Mouse (Mus musculus) heart, embryonic 11.5 days (tissue): ENCODE measurements around the gene Tcam1. TPM values are rescaled to one million over a fixed set of nuclear protein-coding genes. Genes with fewer than 3 reads are reported as not detected.

Source experiments
- ATAC-seq: fragments of 200-750 bp; cut with Nextera tagmentation; replicated peaks from 2 replicates; pipeline ENCODE4 v1.8.0; 2017; ENCODE audit warnings: moderate library complexity; ENCODE audit not compliant: insufficient number of reproducible peaks, low FRiP score, low TSS enrichment
- H3K27ac ChIP-seq: fragments of 300-500 bp; sonication (generic); 2 replicates; pipeline ENCODE4 v1.5.1; 2014; ENCODE audit warnings: mild to moderate bottlenecking, low read depth, low read length
- H3K27me3 ChIP-seq: fragments of 300-500 bp; sonication (generic); 2 replicates; pipeline ENCODE4 v1.6.1; 2014; ENCODE audit warnings: mild to moderate bottlenecking, low read length, mixed read lengths; ENCODE audit not compliant: control insufficient read depth, insufficient read depth
- H3K36me3 ChIP-seq: fragments of 300-500 bp; sonication (generic); 2 replicates; pipeline ENCODE4 v1.6.1; 2014; ENCODE audit warnings: mild to moderate bottlenecking, low read length, moderate library complexity, mixed read lengths; ENCODE audit not compliant: control insufficient read depth, insufficient read depth
- H3K4me1 ChIP-seq: fragments of 300-500 bp; sonication (generic); 2 replicates; pipeline ENCODE4 v1.6.1; 2014; ENCODE audit warnings: low read length; ENCODE audit not compliant: control insufficient read depth, insufficient read depth
- H3K4me2 ChIP-seq: fragments of 300-500 bp; sonication (generic); 2 replicates; pipeline ENCODE4 v1.6.1; 2014; ENCODE audit warnings: mild to moderate bottlenecking, moderate library complexity
- H3K4me3 ChIP-seq: fragments of 300-500 bp; sonication (generic); 2 replicates; pipeline ENCODE4 v1.5.1; 2014; ENCODE audit warnings: low read depth, low read length
- H3K9ac ChIP-seq: fragments of 300-500 bp; sonication (generic); 2 replicates; pipeline ENCODE4 v1.6.1; 2014; ENCODE audit warnings: mild to moderate bottlenecking, low read depth, low read length, moderate library complexity
- H3K9me3 ChIP-seq: fragments of 300-500 bp; sonication (generic); replicated peaks from 2 replicates; pipeline ENCODE4 v1.6.1; 2016; ENCODE audit warnings: low read length; ENCODE audit not compliant: control insufficient read depth
- WGBS: fragments of 180-500 bp; shearing (Covaris S2); extraction: QIAGEN DNeasy Blood & Tissue Kit; methylation state at CpG from one replicate; pipeline ENCODE4 v1.1.7; 2014; ENCODE audit not compliant: insufficient replicate concordance; 5-methylcytosine and 5-hydroxymethylcytosine counted together
- polyA plus RNA-seq: library from polyadenylated mRNA; unstranded; fragments of >200 nt; fragmentation: Nextera tagmentation; extraction: Ambion mirVana; gene quantifications from 2 replicates; pipeline ENCODE4 v1.2.1, GENCODE M21; 2014

Gene Tcam1
- polyA plus RNA-seq, 1 experiment from 2014 or later = 0.13 TPM

GRCm38 (mm10) chr11:106302634-106303033, 26.2 kb downstream of the Tcam1 start:
- Histone ChIP-seq H3K4me2 (no peak overlapping the region), H3K4me3 (no peak overlapping the region), H3K27ac (no peak overlapping the region), H3K9me3 (no peaks in the 10 kb centered on the region), H3K9ac (no peak overlapping the region), H3K36me3 (no peaks in the 10 kb centered on the region), H3K4me1 (no peaks in the 10 kb centered on the region), H3K27me3 (no peaks in the 10 kb centered on the region)
- 21% methylated on average over 2 of the region's 2 CpGs for WGBS
- no peak for ATAC-seq

GRCm38 (mm10) chr11:106305348-106306064, 29.0 kb downstream of the Tcam1 start:
- Histone ChIP-seq H3K4me2 (no peak overlapping the region), H3K4me1 (no peaks in the 10 kb centered on the region), H3K27me3 (no peaks in the 10 kb centered on the region), H3K9me3 (no peaks in the 10 kb centered on the region), H3K4me3 (no peak overlapping the region), H3K9ac (no peak overlapping the region), H3K27ac (no peak overlapping the region), H3K36me3 (no peaks in the 10 kb centered on the region)
- 78% methylated on average over 10 of the region's 10 CpGs for WGBS
- no peak for ATAC-seq

GRCm38 (mm10) chr11:106306065-106306385, 29.6 kb downstream of the Tcam1 start:
- Histone ChIP-seq H3K27me3 (no peaks in the 10 kb centered on the region), H3K36me3 (no peaks in the 10 kb centered on the region), H3K4me1 (no peaks in the 10 kb centered on the region), H3K27ac (no peak overlapping the region), H3K9ac (no peak overlapping the region), H3K4me2 (no peak overlapping the region), H3K9me3 (no peaks in the 10 kb centered on the region), H3K4me3 (no peak overlapping the region)
- ATAC-seq = no peak
- WGBS = 81% methylated on average over 3 of the region's 3 CpGs

- Histone ChIP-seq H3K27ac (no peak overlapping the region), H3K4me2 (no peak overlapping the region), H3K9ac (no peak overlapping the region), H3K4me1 (no peaks in the 10 kb centered on the region), H3K9me3 (no peaks in the 10 kb centered on the region), H3K27me3 (no peaks in the 10 kb centered on the region), H3K4me3 (no peak overlapping the region), H3K36me3 (no peaks in the 10 kb centered on the region)
- ATAC-seq = no peak
- 80% methylated on average over 9 of the region's 9 CpGs for WGBS
These were observed 30.3 kb downstream of the Tcam1 start for GRCm38 (mm10) chr11:106306758-106307157.

GRCm38 (mm10) chr11:106307432-106307831, 31.0 kb downstream of the Tcam1 start:
- H3K4me1 ChIP-seq = no peaks in the 10 kb centered on the region
- no peak overlapping the region for H3K4me2 ChIP-seq
- H3K9ac ChIP-seq = no peak overlapping the region
- no peak for ATAC-seq
- no peaks in the 10 kb centered on the region for H3K27me3 ChIP-seq
- 63% methylated on average over 5 of the region's 5 CpGs for WGBS
- no peaks in the 10 kb centered on the region for H3K9me3 ChIP-seq
- H3K36me3 ChIP-seq = no peaks in the 10 kb centered on the region
- H3K27ac ChIP-seq = no peak overlapping the region
- H3K4me3 ChIP-seq = no peak overlapping the region

- no peak for ATAC-seq
- H3K9ac ChIP-seq = no peak overlapping the region
- H3K4me1 ChIP-seq = no peaks in the 10 kb centered on the region
- H3K36me3 ChIP-seq = no peaks in the 10 kb centered on the region
- no peaks in the 10 kb centered on the region for H3K27me3 ChIP-seq
- WGBS = 78% methylated on average over 11 of the region's 11 CpGs
- no peak overlapping the region for H3K27ac ChIP-seq
- H3K9me3 ChIP-seq = no peaks in the 10 kb centered on the region
- H3K4me2 ChIP-seq = no peak overlapping the region
- no peak overlapping the region for H3K4me3 ChIP-seq
These were observed 31.7 kb downstream of the Tcam1 start for GRCm38 (mm10) chr11:106308162-106308561.

- Histone ChIP-seq H3K27ac (no peak overlapping the region), H3K9ac (no peak overlapping the region), H3K4me2 (no peak overlapping the region), H3K4me3 (no peak overlapping the region), H3K36me3 (no peaks in the 10 kb centered on the region), H3K4me1 (no peaks in the 10 kb centered on the region), H3K27me3 (no peaks in the 10 kb centered on the region), H3K9me3 (no peaks in the 10 kb centered on the region)
- WGBS = 66% methylated on average over 5 of the region's 5 CpGs
- ATAC-seq = no peak
These were observed 33.7 kb downstream of the Tcam1 start for GRCm38 (mm10) chr11:106310123-106310522.

GRCm38 (mm10) chr11:106313533-106313932, 37.1 kb downstream of the Tcam1 start:
- Histone ChIP-seq H3K27me3 (no peaks in the 10 kb centered on the region), H3K36me3 (no peaks in the 10 kb centered on the region), H3K4me2 (no peak overlapping the region), H3K27ac (no peak overlapping the region), H3K9ac (no peak overlapping the region), H3K4me1 (no peaks in the 10 kb centered on the region), H3K4me3 (no peak overlapping the region), H3K9me3 (no peaks in the 10 kb centered on the region)
- 58% methylated on average over 5 of the region's 5 CpGs for WGBS
- no peak for ATAC-seq

GRCm38 (mm10) chr11:106314333-106314812, 37.9 kb downstream of the Tcam1 start, which contains the start of gene Cd79b:
Gene Cd79b, minus strand, starts transcription at chr11:106314762.
- Histone ChIP-seq H3K9me3 (no peaks in the 10 kb centered on the region), H3K9ac (no peak within 1 kb of the TSS), H3K4me3 (no peak within 1 kb of the TSS), H3K27me3 (no peaks in the 10 kb centered on the region), H3K4me2 (no peak within 1 kb of the TSS), H3K36me3 (no peaks in the 10 kb centered on the region), H3K27ac (no peak within 1 kb of the TSS), H3K4me1 (no peaks in the 10 kb centered on the region)
- 68% methylated on average over 9 of the region's 9 CpGs for WGBS
- ATAC-seq = no peak
